Mouse (Mus musculus) limb, embryonic 11.5 days (tissue): ENCODE results near the gene Mtfr1l. TPM values are rescaled to one million over a fixed set of nuclear protein-coding genes. Genes with fewer than 3 reads are reported as not detected.
A peak's percentile ranks its signal among the peaks of the same experiment; 100 is the strongest.

ENCODE experiments used
- ATAC-seq: fragments of 200-750 bp; cut with Nextera tagmentation; 2 replicates; pipeline ENCODE4 v1.8.0; 2017; ENCODE audit warnings: low read depth; ENCODE audit not compliant: insufficient number of reproducible peaks, low FRiP score, low TSS enrichment
- DNase-seq: peaks from one replicate; pipeline ENCODE4 v3.0.0-alpha.2; 2015; ENCODE audit warnings: low spot score
- H3K27ac ChIP-seq: fragments of 300-500 bp; sonication (generic); replicated peaks from 2 replicates; pipeline ENCODE4 v1.5.1; 2014; ENCODE audit warnings: low read depth, mild to moderate bottlenecking, low read length
- H3K27me3 ChIP-seq: fragments of 300-500 bp; sonication (generic); 2 replicates; pipeline ENCODE4 v1.6.1; 2014; ENCODE audit warnings: mild to moderate bottlenecking, low read length, mixed read lengths; ENCODE audit not compliant: control insufficient read depth, insufficient read depth
- H3K36me3 ChIP-seq: fragments of 300-500 bp; sonication (generic); 2 replicates; pipeline ENCODE4 v1.6.1; 2014; ENCODE audit warnings: mild to moderate bottlenecking, low read length, moderate library complexity, mixed read lengths; ENCODE audit not compliant: control insufficient read depth, insufficient read depth
- H3K4me1 ChIP-seq: fragments of 300-500 bp; sonication (generic); 2 replicates; pipeline ENCODE4 v1.6.1; 2014; ENCODE audit warnings: low read length, mixed read lengths; ENCODE audit not compliant: control insufficient read depth, insufficient read depth
- H3K4me2 ChIP-seq: fragments of 300-500 bp; sonication (generic); 2 replicates; pipeline ENCODE4 v1.6.1; 2014; ENCODE audit warnings: low read depth, mild to moderate bottlenecking, moderate library complexity; ENCODE audit not compliant: severe bottlenecking
- H3K4me3 ChIP-seq: fragments of 300-500 bp; sonication (generic); 2 replicates; pipeline ENCODE4 v1.5.1; 2014; ENCODE audit warnings: low read depth, low read length
- H3K9ac ChIP-seq: fragments of 300-500 bp; sonication (generic); 2 replicates; pipeline ENCODE4 v1.6.1; 2014; ENCODE audit warnings: mild to moderate bottlenecking, low read length
- H3K9me3 ChIP-seq: fragments of 300-500 bp; sonication (generic); 2 replicates; pipeline ENCODE4 v1.6.1; 2016; ENCODE audit warnings: low read length; ENCODE audit not compliant: control insufficient read depth
- WGBS: fragments of 180-500 bp; shearing (Covaris S2); extraction: QIAGEN DNeasy Blood & Tissue Kit; methylation state at CpG from one replicate; pipeline ENCODE4 v1.1.7; 2014; 5-methylcytosine and 5-hydroxymethylcytosine counted together
- polyA plus RNA-seq: library from polyadenylated mRNA; unstranded; fragments of >200 nt; fragmentation: Nextera tagmentation; extraction: Ambion mirVana; gene quantifications from 2 replicates; pipeline ENCODE4 v1.2.1, GENCODE M21; 2014

The Mtfr1l gene
- 120 and 121 TPM in 2 replicates for polyA plus RNA-seq

DNA sequence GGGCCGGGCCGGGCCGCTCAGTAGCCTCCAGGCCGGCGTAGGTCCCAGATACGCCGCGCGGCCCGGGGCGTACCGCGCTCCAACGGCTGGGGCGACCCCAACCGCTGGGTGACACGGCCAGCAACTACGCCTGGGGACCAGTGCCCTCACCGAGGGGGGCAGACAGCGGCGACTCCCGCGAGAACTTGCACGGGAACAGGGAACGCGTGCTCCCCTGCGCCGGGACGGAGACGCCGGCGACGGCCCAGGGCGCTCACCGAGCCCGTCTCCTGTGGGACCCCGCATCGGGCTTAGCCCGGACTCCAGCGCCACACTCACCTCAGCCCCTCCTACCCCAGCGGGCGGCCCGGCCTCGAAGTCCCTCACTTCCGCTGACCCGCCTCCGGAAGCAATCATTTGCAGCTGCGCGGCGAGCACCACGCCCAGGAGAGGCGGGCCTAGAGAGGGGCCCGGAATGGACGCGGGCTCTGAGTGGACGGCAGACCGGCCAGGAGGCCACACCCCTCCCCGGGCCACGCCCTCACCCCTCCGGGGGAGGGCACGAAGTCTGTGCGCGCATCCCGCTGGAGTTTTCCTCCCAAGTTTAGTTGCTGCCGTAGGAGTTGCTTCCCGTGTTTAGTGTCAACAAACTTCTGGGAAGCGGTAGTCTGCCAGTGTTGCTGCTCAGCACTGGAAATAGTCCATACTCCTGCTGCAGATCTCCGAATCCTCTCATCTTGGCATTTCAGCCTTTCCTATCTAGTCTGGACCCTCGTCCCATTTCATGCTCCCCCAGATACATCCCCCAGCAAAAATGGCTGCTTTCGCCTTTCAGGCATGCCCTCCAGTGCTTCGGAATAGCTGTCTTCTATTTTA, at the start of gene Mtfr1l:
Gene Mtfr1l, minus strand, starts transcription at position 456 of the 855 bp plus-strand sequence.
- under 1% methylated on average over 68 of the region's 71 CpGs for WGBS
- peaks cover 2% of the 10 kb centered on the region; the same call in 1 of the 2 replicates for H3K36me3 ChIP-seq

DNA sequence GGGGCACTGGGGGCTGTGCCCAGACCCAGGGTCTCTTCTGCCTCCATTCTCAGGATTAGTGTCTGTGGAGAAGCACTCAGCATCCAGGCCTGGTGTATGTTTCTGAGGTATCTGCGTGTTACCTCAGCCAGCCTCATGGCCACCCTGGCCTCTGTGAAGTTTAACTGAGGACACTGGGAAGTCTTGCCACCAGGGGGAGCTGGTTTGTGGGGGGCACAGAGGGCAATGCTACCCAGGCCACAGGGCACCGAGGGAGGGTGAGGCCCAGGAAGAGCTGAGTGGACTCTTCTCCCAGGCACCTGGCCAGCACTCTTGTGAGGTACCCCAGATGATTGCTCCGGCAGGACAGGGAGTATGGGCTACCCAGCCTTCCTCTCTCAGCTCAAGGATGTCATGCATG, 48.3 kb upstream of the Mtfr1l start:
- 69% methylated on average over 3 of the region's 3 CpGs for WGBS
- H3K36me3 ChIP-seq = no peaks in the 10 kb centered on the region
- no peak for ATAC-seq
- no peak overlapping the region for H3K9ac ChIP-seq
- no peak overlapping the region for H3K27ac ChIP-seq
- H3K9me3 ChIP-seq = no peaks in the 10 kb centered on the region
- H3K4me1 ChIP-seq = peaks cover 13% of the 10 kb centered on the region
- H3K4me3 ChIP-seq = no peak overlapping the region
- no peaks in the 10 kb centered on the region for H3K27me3 ChIP-seq
- no peak overlapping the region for H3K4me2 ChIP-seq
- peak; percentile 40 for DNase-seq

More for the DNA sequence above, at the start of gene Mtfr1l:
- Histone ChIP-seq H3K9ac (peak within 1 kb of the TSS; percentile 77), H3K9me3 (no peaks in the 10 kb centered on the region), H3K4me3 (peak within 1 kb of the TSS; percentile 92), H3K4me2 (peak within 1 kb of the TSS; percentile 95), H3K27me3 (no peaks in the 10 kb centered on the region), H3K4me1 (peaks cover 15% of the 10 kb centered on the region; the same call in 1 of the 2 replicates), H3K27ac (peak within 1 kb of the TSS; percentile 71)
- DNase-seq (peak; percentile 97), ATAC-seq (peak; percentile 96)

DNA sequence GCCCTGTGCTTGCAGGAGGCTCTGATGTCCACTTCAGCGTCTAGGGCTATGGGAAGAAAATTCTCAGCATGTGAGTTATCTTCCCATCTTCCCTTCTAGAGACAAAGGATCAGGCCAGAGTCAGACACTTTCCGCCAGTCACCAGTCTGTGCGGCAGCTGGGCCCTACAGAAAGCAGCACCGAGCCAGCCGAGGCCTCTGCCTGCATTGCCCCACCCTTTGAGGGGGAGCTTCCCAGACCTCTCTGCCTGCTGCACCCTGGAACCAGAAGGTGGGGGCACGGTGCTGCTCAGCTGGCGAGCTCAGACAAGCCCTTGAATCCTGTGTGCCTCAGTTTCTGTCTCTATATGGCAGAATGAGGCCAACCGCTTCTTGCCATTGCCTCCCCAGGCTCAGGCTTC, 46.2 kb upstream of the Mtfr1l start:
- no peak overlapping the region for H3K9ac ChIP-seq
- no peaks in the 10 kb centered on the region for H3K27me3 ChIP-seq
- H3K4me1 ChIP-seq = peaks cover 14% of the 10 kb centered on the region
- ATAC-seq (no peak), DNase-seq (no peak)
- H3K4me3 ChIP-seq = no peak overlapping the region
- no peaks in the 10 kb centered on the region for H3K36me3 ChIP-seq
- WGBS = 66% methylated on average over 8 of the region's 8 CpGs
- no peak overlapping the region for H3K27ac ChIP-seq
- no peaks in the 10 kb centered on the region for H3K9me3 ChIP-seq
- H3K4me2 ChIP-seq = no peak overlapping the region

DNA sequence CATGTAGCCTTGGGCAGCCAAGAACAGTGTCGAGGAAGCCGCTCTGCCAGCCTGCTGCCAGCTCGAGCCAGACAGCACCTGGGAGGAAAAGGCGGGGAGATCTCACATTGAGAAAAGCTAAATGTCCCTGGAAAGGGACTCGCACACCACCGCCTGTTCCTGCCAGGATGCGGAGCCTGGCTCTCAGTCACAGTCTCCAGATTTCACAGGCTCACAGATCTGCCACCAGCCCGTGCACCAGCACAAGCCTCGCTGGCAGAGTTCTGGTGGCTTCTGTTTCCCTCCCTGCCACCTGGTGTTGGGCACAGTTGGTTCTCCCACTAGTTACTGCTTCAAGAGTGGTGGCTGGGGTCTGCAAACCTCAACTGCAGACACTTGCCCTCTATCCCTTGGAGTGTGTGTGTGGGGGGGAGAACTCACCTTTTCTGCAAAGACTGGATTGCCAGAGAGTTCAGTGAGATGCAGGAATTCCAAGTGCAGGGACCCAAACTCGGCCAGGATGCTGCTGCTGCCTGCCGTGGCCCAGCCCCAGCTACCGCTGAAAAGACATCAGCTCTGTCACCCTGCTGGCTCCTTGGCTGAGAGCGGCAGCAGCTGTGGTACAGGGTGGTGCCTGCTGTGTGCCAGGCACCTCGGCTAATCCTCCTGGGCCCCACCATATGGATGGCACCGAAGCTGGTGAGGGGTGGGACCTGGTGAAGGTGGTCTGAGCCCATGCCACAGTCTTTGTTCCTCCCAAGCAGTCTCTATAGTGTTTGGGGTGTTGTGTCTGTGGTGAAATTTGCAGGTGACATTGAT, 45.4 kb upstream of the Mtfr1l start:
- Histone ChIP-seq H3K9ac (no peak overlapping the region), H3K4me2 (no peak overlapping the region), H3K36me3 (no peaks in the 10 kb centered on the region), H3K9me3 (no peaks in the 10 kb centered on the region), H3K4me1 (peaks cover 14% of the 10 kb centered on the region), H3K27me3 (no peaks in the 10 kb centered on the region), H3K4me3 (no peak overlapping the region), H3K27ac (no peak overlapping the region)
- 73% methylated on average over 15 of the region's 15 CpGs for WGBS
- no peak for DNase-seq
- ATAC-seq = no peak

DNA sequence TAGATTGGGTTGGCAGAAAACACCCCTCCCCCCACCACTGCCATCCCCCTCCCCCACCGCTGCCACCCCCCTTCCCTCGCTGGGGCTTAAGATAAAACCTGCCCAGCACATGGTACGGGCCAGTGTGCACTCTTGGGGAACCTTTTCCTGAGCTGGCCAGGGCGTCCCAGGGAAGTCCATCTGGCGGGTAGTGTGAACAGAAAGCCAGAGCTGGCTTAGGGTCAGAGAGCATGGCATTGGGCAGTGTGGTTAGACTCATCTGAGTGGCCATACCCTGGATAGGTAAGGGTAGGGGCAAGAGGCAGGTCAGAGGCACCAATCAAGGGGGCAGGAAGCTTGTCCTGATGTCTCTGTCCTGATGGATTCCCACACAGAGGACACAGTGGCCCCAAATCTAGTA, 44.4 kb upstream of the Mtfr1l start:
- peak overlapping the region; percentile 30; the same call in 1 of the 2 replicates for H3K4me2 ChIP-seq

DNA sequence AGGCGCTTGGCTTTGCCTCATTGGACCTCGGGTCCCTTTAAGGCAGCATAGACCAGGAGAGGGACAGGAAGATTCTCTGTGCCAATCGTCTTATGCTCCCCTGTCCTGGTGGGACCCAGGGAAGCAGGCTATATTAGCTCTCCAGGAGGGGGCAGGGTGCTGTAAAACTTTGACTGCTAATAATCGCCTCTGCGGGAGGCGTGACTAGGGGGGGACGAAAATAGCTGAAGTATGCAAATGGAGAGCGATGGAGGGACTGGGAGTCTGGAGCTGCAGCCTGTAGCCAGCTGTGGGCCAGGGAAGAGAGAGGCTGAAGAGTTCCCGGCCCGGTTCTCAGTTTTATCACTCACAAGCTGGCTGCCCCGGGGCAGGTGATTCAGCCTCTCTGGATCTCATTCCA, 44.0 kb upstream of the Mtfr1l start:
- ATAC-seq = no peak
- DNase-seq = peak; percentile 43
- Histone ChIP-seq H3K27ac (no peak overlapping the region), H3K9ac (no peak overlapping the region), H3K27me3 (no peaks in the 10 kb centered on the region), H3K9me3 (no peaks in the 10 kb centered on the region), H3K4me3 (no peak overlapping the region), H3K4me2 (peak overlapping the region; percentile 30; the same call in 1 of the 2 replicates), H3K4me1 (peaks cover 14% of the 10 kb centered on the region), H3K36me3 (no peaks in the 10 kb centered on the region)
- WGBS = 3% methylated on average over 11 of the region's 11 CpGs

More for the DNA sequence above, 44.4 kb upstream of the Mtfr1l start:
- H3K36me3 ChIP-seq = no peaks in the 10 kb centered on the region
- 20% methylated on average over 5 of the region's 5 CpGs for WGBS
- no peak for ATAC-seq
- no peaks in the 10 kb centered on the region for H3K9me3 ChIP-seq
- no peak for DNase-seq
- H3K9ac ChIP-seq = no peak overlapping the region
- no peaks in the 10 kb centered on the region for H3K27me3 ChIP-seq
- peaks cover 14% of the 10 kb centered on the region for H3K4me1 ChIP-seq
- no peak overlapping the region for H3K27ac ChIP-seq
- H3K4me3 ChIP-seq = no peak overlapping the region

DNA sequence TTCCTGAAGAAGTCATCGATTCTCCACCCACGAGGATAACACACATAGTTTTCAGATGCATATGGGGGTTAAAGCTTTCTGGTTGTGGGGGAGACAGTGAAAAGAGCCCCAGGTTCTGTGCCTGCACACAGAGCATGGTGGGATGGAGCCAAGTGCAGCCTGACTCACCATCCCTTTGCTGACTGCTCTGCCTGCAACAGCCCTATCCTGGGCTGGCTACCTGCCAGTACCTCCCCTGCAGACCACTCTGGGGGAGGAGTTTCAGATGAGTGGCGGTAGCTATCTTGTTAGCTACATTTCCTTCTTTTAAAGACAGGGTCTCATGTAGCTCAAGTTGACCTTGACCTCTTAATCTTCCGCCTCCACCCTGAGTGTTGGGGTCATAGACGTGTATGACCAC, 43.2 kb upstream of the Mtfr1l start:
- H3K27ac ChIP-seq = no peak overlapping the region

DNA sequence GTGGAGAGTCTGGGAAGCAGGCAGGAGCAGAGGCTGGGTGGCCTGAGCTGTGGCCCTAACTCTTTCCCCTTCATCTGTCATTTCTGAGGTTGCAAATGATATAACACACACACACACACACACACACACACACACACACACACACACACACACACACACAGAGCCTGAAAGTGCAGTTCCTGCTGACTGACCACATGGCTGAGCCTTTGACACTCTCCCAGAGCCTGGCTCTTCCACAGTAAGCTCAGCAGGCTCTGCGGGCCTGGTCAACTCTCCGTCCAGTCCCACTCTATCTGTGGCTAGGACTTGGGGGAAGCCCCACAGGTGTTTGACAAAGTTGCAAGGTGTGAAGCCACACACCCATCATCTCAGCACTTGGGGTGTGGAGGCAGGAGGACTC, 42.1 kb upstream of the Mtfr1l start:
- Histone ChIP-seq H3K4me2 (no peak overlapping the region), H3K9me3 (no peaks in the 10 kb centered on the region), H3K4me1 (peaks cover 14% of the 10 kb centered on the region), H3K4me3 (no peak overlapping the region), H3K27ac (no peak overlapping the region), H3K9ac (no peak overlapping the region), H3K27me3 (no peaks in the 10 kb centered on the region), H3K36me3 (no peaks in the 10 kb centered on the region)
- 49% methylated on average over 2 of the region's 2 CpGs for WGBS
- DNase-seq (no peak), ATAC-seq (no peak)

More for the DNA sequence above, 43.2 kb upstream of the Mtfr1l start:
- Histone ChIP-seq H3K9me3 (no peaks in the 10 kb centered on the region), H3K9ac (no peak overlapping the region), H3K4me3 (no peak overlapping the region), H3K27me3 (no peaks in the 10 kb centered on the region), H3K4me1 (peaks cover 14% of the 10 kb centered on the region), H3K36me3 (no peaks in the 10 kb centered on the region), H3K4me2 (no peak overlapping the region)
- no peak for DNase-seq
- no peak for ATAC-seq
- WGBS = 72% methylated on average over 5 of the region's 5 CpGs
